Mouse (Mus musculus) liver, adult 2 months (tissue): ENCODE measurements around the gene Mdc1.
A peak's percentile ranks its signal among the peaks of the same experiment; 100 is the strongest.

Source experiments
- CTCF ChIP-seq: fragments of 200-500 bp; IDR thresholded peaks from 2 replicates; pipeline ENCODE4 v1.5.1; 2011; ENCODE audit warnings: low read depth, low read length, control low read depth
- POLR2A ChIP-seq: fragments of 200-500 bp; IDR thresholded peaks from 2 replicates; pipeline ENCODE4 v1.6.1; 2011; ENCODE audit warnings: low read length, control low read depth; ENCODE audit not compliant: insufficient read depth; ENCODE audit errors: extremely low read depth

DNA sequence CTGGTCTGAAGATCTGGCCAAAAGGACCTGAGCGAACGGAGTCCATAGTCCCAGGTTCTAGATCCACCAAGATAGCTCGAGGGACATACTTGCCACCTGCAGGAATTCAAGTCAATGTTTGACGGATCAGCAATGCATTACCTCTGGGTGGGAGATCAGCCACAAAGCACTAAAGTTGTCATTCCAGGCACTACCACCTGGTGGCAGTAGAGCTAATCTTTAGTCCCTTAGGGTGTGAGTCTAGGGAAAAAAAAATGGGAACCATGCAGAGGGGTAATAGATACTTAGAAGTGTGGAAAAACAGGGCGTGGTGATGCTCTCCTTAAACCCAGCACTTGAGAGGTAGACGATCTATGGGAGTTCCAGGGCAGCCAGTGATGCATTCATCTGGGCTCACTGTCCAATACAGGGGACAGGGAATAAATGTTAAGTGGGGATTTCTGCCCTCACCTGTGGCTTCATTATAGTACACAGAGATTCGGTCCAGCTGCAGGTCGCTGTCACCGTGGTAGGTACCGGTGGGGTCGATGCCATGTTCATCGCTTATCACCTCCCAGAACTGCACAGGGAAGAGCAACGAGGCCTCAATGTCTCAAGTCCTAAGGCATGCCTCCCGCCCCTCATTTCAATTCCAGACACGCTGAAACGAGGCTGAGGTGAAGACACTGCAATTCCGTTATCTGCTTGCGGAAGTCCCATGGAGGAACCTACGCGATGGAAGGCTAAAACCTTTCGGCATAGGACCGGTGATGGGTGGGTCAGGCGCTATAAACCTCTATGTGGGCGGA is 4.9 kb upstream of the Mdc1 start:
- TF ChIP-seq CTCF, result peak; percentile 46
- TF ChIP-seq POLR2A, result no peak
